Mouse (Mus musculus) MN1 (cell line): ENCODE measurements around the gene Mrpl14.

Experiments
- DNase-seq: peaks from one replicate; pipeline ENCODE4 v3.0.0-alpha.2; 2016; ENCODE audit warnings: low spot score

Gene Mrpl14

GRCm38 (mm10) chr17:45686716-45687115 is 594 bp downstream of the Mrpl14 start, which contains the start of gene Tmem63b:
TSS of gene Tmem63b (minus strand) at chr17:45686905.
- DNase-seq, result peak; percentile 45

GRCm38 (mm10) chr17:45689120-45689519 is 3.0 kb downstream of the Mrpl14 start:
- DNase-seq, result no peak

GRCm38 (mm10) chr17:45690044-45690443 is 3.9 kb downstream of the Mrpl14 start:
- DNase-seq, result no peak

GRCm38 (mm10) chr17:45692159-45692558 is 6.0 kb downstream of the Mrpl14 start:
- no peak for DNase-seq

- peak; percentile 38 for DNase-seq
These were observed 7.9 kb downstream of the Mrpl14 start for GRCm38 (mm10) chr17:45693812-45694565.

- peak; percentile 54 for DNase-seq
These were observed 9.4 kb downstream of the Mrpl14 start for GRCm38 (mm10) chr17:45695227-45696120.

GRCm38 (mm10) chr17:45696981-45697380 is 10.9 kb downstream of the Mrpl14 start:
- no peak for DNase-seq

- peak; percentile 62 for DNase-seq
These were observed 12.2 kb downstream of the Mrpl14 start for GRCm38 (mm10) chr17:45698368-45698767.

GRCm38 (mm10) chr17:45699039-45699740 is 13.1 kb downstream of the Mrpl14 start:
- no peak for DNase-seq

- no peak for DNase-seq
These were observed 14.5 kb downstream of the Mrpl14 start for GRCm38 (mm10) chr17:45700496-45701235.

- no peak for DNase-seq
These were observed 15.1 kb downstream of the Mrpl14 start for GRCm38 (mm10) chr17:45701236-45701591.

GRCm38 (mm10) chr17:45702254-45702653 is 16.1 kb downstream of the Mrpl14 start:
- no peak for DNase-seq

GRCm38 (mm10) chr17:45703187-45703586 is 17.1 kb downstream of the Mrpl14 start:
- no peak for DNase-seq

GRCm38 (mm10) chr17:45706796-45707195 is 20.7 kb downstream of the Mrpl14 start:
- no peak for DNase-seq

GRCm38 (mm10) chr17:45707376-45707775 is 21.3 kb downstream of the Mrpl14 start:
- DNase-seq, result no peak

- no peak for DNase-seq
These were observed 22.1 kb downstream of the Mrpl14 start for GRCm38 (mm10) chr17:45708179-45708578.

- DNase-seq, result no peak
These were observed 23.7 kb downstream of the Mrpl14 start for GRCm38 (mm10) chr17:45709829-45710228.

GRCm38 (mm10) chr17:45710407-45710806 is 24.3 kb downstream of the Mrpl14 start:
- DNase-seq, result no peak

- DNase-seq, result no peak
These were observed 25.4 kb downstream of the Mrpl14 start for GRCm38 (mm10) chr17:45711525-45711924.

- DNase-seq, result peak; percentile 75
These were observed 32.2 kb downstream of the Mrpl14 start for GRCm38 (mm10) chr17:45718323-45718722.

GRCm38 (mm10) chr17:45723732-45724573 is 37.8 kb downstream of the Mrpl14 start:
- DNase-seq, result peak; percentile 94
